21 mouse cellular contexts compared by ENCODE assay signal in genomic region chr8:11518056-11518396, GRCm38 (mm10). TPM values are rescaled to one million over a fixed set of nuclear protein-coding genes. Genes with fewer than 3 reads are reported as not detected.
DNase-seq lines count a peak whose midpoint lies in the region; ATAC-seq and TF ChIP-seq lines count a peak whose summit lies in the region.
"Had no signal": no experiment of that assay in that cellular context is flagged by ENCODE, and none has a peak within 500 bp of the region (broad histone marks: within the 10 kb centered on the region; RNA-seq: fewer than 3 reads in every experiment).

No protein-coding gene starts in this region.

- H3K9me3 ChIP-seq in heart, embryonic 10.5 days: no peaks in the 10 kb centered on the region
- H3K9me3 ChIP-seq in heart, embryonic 11.5 days (replicated peaks; ENCODE audit: control insufficient read depth, low read length): no peaks in the 10 kb centered on the region
- no peaks in the 10 kb centered on the region for H3K9me3 ChIP-seq in lung, embryonic 15.5 days
- H3K9me3 ChIP-seq in forebrain, postnatal 0 days (ENCODE audit: low read length): no peaks in the 10 kb centered on the region
- H3K9me3 ChIP-seq: forebrain, embryonic 10.5 days; forebrain, embryonic 13.5 days; heart, embryonic 13.5 days had no signal

- DNase-seq in heart, embryonic 10.5 days (ENCODE audit: low spot score): peak; percentile 56
- peak; percentile 51 for DNase-seq in lung, postnatal 14 days
- no peak for DNase-seq in forebrain, postnatal 0 days
- DNase-seq in thymus, adult 18-20 months: no peak
- no peak for DNase-seq in spleen, postnatal 10 days (ENCODE audit: low spot score in 2 of 2)
- DNase-seq: adrenal gland, postnatal 10 days; adrenal gland, postnatal 36 days; cerebellum, adult 9-10 months; gastrocnemius, postnatal 36 days; heart, postnatal 14 days; heart, postnatal 4 days had no signal

- no peak for TF ChIP-seq CTCF in forebrain, postnatal 0 days (IDR thresholded peaks at IDR 0.05; ENCODE audit: low read depth)

- no peak overlapping the region for H3K4me2 ChIP-seq in heart, embryonic 11.5 days
- no peak overlapping the region for H3K4me2 ChIP-seq in lung, embryonic 15.5 days
- no peak overlapping the region for H3K4me2 ChIP-seq in forebrain, postnatal 0 days (ENCODE audit: low read depth)
- H3K4me2 ChIP-seq: forebrain, embryonic 13.5 days; heart, embryonic 13.5 days; hindbrain, embryonic 14.5 days had no signal

- H3K27ac ChIP-seq in heart, embryonic 10.5 days: no peak overlapping the region
- H3K27ac ChIP-seq in heart, embryonic 11.5 days (ENCODE audit: low read depth, low read length): no peak overlapping the region
- 0 out of 2 replicates have a peak overlapping the region, but pooled peaks have one; percentile 39 for H3K27ac ChIP-seq in lung, embryonic 15.5 days
- no peak overlapping the region for H3K27ac ChIP-seq in forebrain, postnatal 0 days (ENCODE audit: low read depth, low read length)
- H3K27ac ChIP-seq: forebrain, embryonic 10.5 days; forebrain, embryonic 13.5 days; heart, embryonic 13.5 days; hindbrain, embryonic 14.5 days; hindbrain, postnatal 0 days had no signal

- peaks cover 67% of the 10 kb centered on the region for H3K36me3 ChIP-seq in heart, embryonic 10.5 days
- H3K36me3 ChIP-seq in heart, embryonic 11.5 days (ENCODE audit: control insufficient read depth, insufficient read depth, low read length): peaks cover 9% of the 10 kb centered on the region
- H3K36me3 ChIP-seq in lung, embryonic 15.5 days: peaks cover 48% of the 10 kb centered on the region
- peaks cover 76% of the 10 kb centered on the region for H3K36me3 ChIP-seq in forebrain, postnatal 0 days (ENCODE audit: insufficient read depth)

- H3K4me1 ChIP-seq in heart, embryonic 10.5 days: no peaks in the 10 kb centered on the region
- no peaks in the 10 kb centered on the region for H3K4me1 ChIP-seq in heart, embryonic 11.5 days (ENCODE audit: control insufficient read depth, insufficient read depth, low read length)
- no peaks in the 10 kb centered on the region for H3K4me1 ChIP-seq in lung, embryonic 15.5 days
- no peaks in the 10 kb centered on the region for H3K4me1 ChIP-seq in forebrain, postnatal 0 days (ENCODE audit: insufficient read depth)
- H3K4me1 ChIP-seq: forebrain, embryonic 10.5 days; forebrain, embryonic 13.5 days had no signal

- H3K9ac ChIP-seq in heart, embryonic 11.5 days (ENCODE audit: low read depth, low read length): no peak overlapping the region
- no peak overlapping the region for H3K9ac ChIP-seq in lung, embryonic 15.5 days
- no peak overlapping the region for H3K9ac ChIP-seq in forebrain, postnatal 0 days
- H3K9ac ChIP-seq: forebrain, embryonic 13.5 days; heart, embryonic 13.5 days; hindbrain, embryonic 14.5 days had no signal

- 92% methylated on average over 6 of the region's 6 CpGs for WGBS in heart, embryonic 10.5 days
- WGBS in heart, embryonic 11.5 days (ENCODE audit: insufficient replicate concordance): 87% methylated on average over 6 of the region's 6 CpGs
- WGBS in lung, embryonic 15.5 days: 79% methylated on average over 6 of the region's 6 CpGs
- 90% methylated on average over 6 of the region's 6 CpGs for WGBS in forebrain, postnatal 0 days

- H3K4me3 ChIP-seq in heart, embryonic 10.5 days: no peak overlapping the region
- H3K4me3 ChIP-seq in heart, embryonic 11.5 days (ENCODE audit: low read depth, low read length): no peak overlapping the region
- no peak overlapping the region for H3K4me3 ChIP-seq in lung, embryonic 15.5 days
- H3K4me3 ChIP-seq in forebrain, postnatal 0 days (ENCODE audit: low read depth, low read length): no peak overlapping the region
- H3K4me3 ChIP-seq: forebrain, embryonic 10.5 days; forebrain, embryonic 13.5 days; heart, embryonic 13.5 days had no signal

- H3K27me3 ChIP-seq in heart, embryonic 10.5 days (ENCODE audit: insufficient read depth, poor library complexity, severe bottlenecking): no peaks in the 10 kb centered on the region
- no peaks in the 10 kb centered on the region for H3K27me3 ChIP-seq in heart, embryonic 11.5 days (ENCODE audit: control insufficient read depth, insufficient read depth, low read length)
- H3K27me3 ChIP-seq in lung, embryonic 15.5 days: no peaks in the 10 kb centered on the region
- no peaks in the 10 kb centered on the region for H3K27me3 ChIP-seq in forebrain, postnatal 0 days (ENCODE audit: insufficient read depth, low read length)
- H3K27me3 ChIP-seq: forebrain, embryonic 13.5 days; heart, embryonic 13.5 days had no signal

- no peak for ATAC-seq in heart, embryonic 11.5 days (replicated peaks; ENCODE audit: insufficient number of reproducible peaks, low FRiP score, low TSS enrichment)
- no peak for ATAC-seq in lung, embryonic 15.5 days (ENCODE audit: borderline replicate concordance, extremely low read depth, low FRiP score, low TSS enrichment)
- ATAC-seq in megakaryocyte progenitor cell, adult 5-6 weeks (replicated peaks; ENCODE audit: poor library complexity): peak; percentile 24; the same call in 1 of the 2 replicates
- ATAC-seq in forebrain, postnatal 0 days: no peak
- ATAC-seq: activated CD4-positive, CD25-positive, alpha-beta regulatory T cell, adult 4 months; forebrain, embryonic 13.5 days; forebrain, embryonic 16.5 days; hindbrain, postnatal 0 days had no signal

RNA-seq across cellular contexts. Expression of gene Naxd, which starts 20.7 kb away (rescaled TPM):
- 86.1 and 92.1 TPM in 2 replicates for polyA plus RNA-seq in heart, embryonic 10.5 days (2016; fragmentation: Nextera tagmentation; extraction: Ambion mirVana)
- 72.0 and 75.8 TPM in 2 replicates for polyA plus RNA-seq in heart, embryonic 11.5 days (2014; fragmentation: Nextera tagmentation; extraction: Ambion mirVana)
- polyA plus RNA-seq in lung, embryonic 15.5 days (2015; fragmentation: Nextera tagmentation; extraction: Ambion mirVana): 141 and 157 TPM in 2 replicates
- total RNA-seq in megakaryocyte progenitor cell, adult 5-6 weeks (2015): 59.8 and 65.7 TPM in 2 replicates
- 70.6 and 72.5 TPM in 2 replicates for total RNA-seq in megakaryocyte progenitor cell, adult 5-6 weeks (2017)
- total RNA-seq in forebrain, postnatal 0 days (2014; rRNA removed): 89.1 and 111 TPM in 2 replicates
- 130 and 134 TPM in 2 replicates for polyA plus RNA-seq in forebrain, postnatal 0 days (2015; fragmentation: Nextera tagmentation; extraction: Ambion mirVana)

RNA-seq across cellular contexts. Expression of gene Cars2, which starts 32.6 kb away (rescaled TPM):
- 24.5 and 27.9 TPM in 2 replicates for polyA plus RNA-seq in heart, embryonic 10.5 days (2016; fragmentation: Nextera tagmentation; extraction: Ambion mirVana)
- 22.9 and 25.7 TPM in 2 replicates for polyA plus RNA-seq in heart, embryonic 11.5 days (2014; fragmentation: Nextera tagmentation; extraction: Ambion mirVana)
- 23.5 and 24.3 TPM in 2 replicates for polyA plus RNA-seq in lung, embryonic 15.5 days (2015; fragmentation: Nextera tagmentation; extraction: Ambion mirVana)
- 27.6 and 32.8 TPM in 2 replicates for total RNA-seq in megakaryocyte progenitor cell, adult 5-6 weeks (2015)
- 39.6 and 41.2 TPM in 2 replicates for total RNA-seq in megakaryocyte progenitor cell, adult 5-6 weeks (2017)
- total RNA-seq in forebrain, postnatal 0 days (2014; rRNA removed): 39.3 and 49.9 TPM in 2 replicates
- 23.3 and 25.9 TPM in 2 replicates for polyA plus RNA-seq in forebrain, postnatal 0 days (2015; fragmentation: Nextera tagmentation; extraction: Ambion mirVana)

RNA-seq across cellular contexts. Expression of gene Ing1, which starts 37.3 kb away (rescaled TPM):
- polyA plus RNA-seq in heart, embryonic 10.5 days (2016; fragmentation: Nextera tagmentation; extraction: Ambion mirVana): 21.8 and 27.7 TPM in 2 replicates
- 29.3 and 29.8 TPM in 2 replicates for polyA plus RNA-seq in heart, embryonic 11.5 days (2014; fragmentation: Nextera tagmentation; extraction: Ambion mirVana)
- 47.4 and 48.1 TPM in 2 replicates for polyA plus RNA-seq in lung, embryonic 15.5 days (2015; fragmentation: Nextera tagmentation; extraction: Ambion mirVana)
- 30.3 and 31.5 TPM in 2 replicates for total RNA-seq in megakaryocyte progenitor cell, adult 5-6 weeks (2015)
- total RNA-seq in megakaryocyte progenitor cell, adult 5-6 weeks (2017): 41.7 and 52.5 TPM in 2 replicates
- total RNA-seq in forebrain, postnatal 0 days (2014; rRNA removed): 30.8 and 34.7 TPM in 2 replicates
- polyA plus RNA-seq in forebrain, postnatal 0 days (2015; fragmentation: Nextera tagmentation; extraction: Ambion mirVana): 43.5 and 49.9 TPM in 2 replicates

RNA-seq across cellular contexts. Expression of gene Rab20, which starts 39.5 kb away (rescaled TPM):
- 11.2 and 21.9 TPM in 2 replicates for polyA plus RNA-seq in heart, embryonic 10.5 days (2016; fragmentation: Nextera tagmentation; extraction: Ambion mirVana)
- 20.9 and 25.4 TPM in 2 replicates for polyA plus RNA-seq in heart, embryonic 11.5 days (2014; fragmentation: Nextera tagmentation; extraction: Ambion mirVana)
- polyA plus RNA-seq in lung, embryonic 15.5 days (2015; fragmentation: Nextera tagmentation; extraction: Ambion mirVana): 13.2 and 14.7 TPM in 2 replicates
- 1.3 and 2.2 TPM in 2 replicates for total RNA-seq in megakaryocyte progenitor cell, adult 5-6 weeks (2015)
- total RNA-seq in megakaryocyte progenitor cell, adult 5-6 weeks (2017): 3.7 and 5.2 TPM in 2 replicates
- 0.95 and 1.2 TPM in 2 replicates for total RNA-seq in forebrain, postnatal 0 days (2014; rRNA removed)
- 1.6 and 2.7 TPM in 2 replicates for polyA plus RNA-seq in forebrain, postnatal 0 days (2015; fragmentation: Nextera tagmentation; extraction: Ambion mirVana)

Comparison
In these comparisons a context has a peak if more than half of its experiments do, and no peak if none do; other contexts are left out.
1. DNase-seq: peak in heart, embryonic 10.5 days (single experiment) and lung, postnatal 14 days (single experiment); none in forebrain, postnatal 0 days (single experiment), thymus, adult 18-20 months (0 of 2) and spleen, postnatal 10 days (0 of 2).